ENCODE assay signal across 10 mouse cellular contexts in the genomic region with DNA sequence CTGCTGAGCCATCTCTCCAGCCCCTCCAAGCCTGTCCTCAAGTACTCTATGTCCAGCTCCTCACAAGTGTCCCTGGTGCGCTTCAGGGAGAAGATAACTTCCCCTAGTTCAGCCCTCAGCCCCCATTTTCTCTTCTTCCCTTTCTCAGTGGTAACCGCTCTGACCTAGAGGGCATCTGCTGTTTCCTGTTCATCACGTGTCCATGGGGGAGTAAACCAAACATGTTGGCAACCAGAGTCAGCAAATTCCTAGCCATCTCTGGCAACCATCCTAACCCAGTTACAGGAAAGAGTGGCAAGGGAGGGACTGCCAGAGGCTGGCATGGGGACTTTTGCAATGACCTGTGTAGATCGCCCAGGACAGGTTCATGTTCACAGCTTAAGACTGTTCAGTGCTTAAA. TPM values are rescaled to one million over a fixed set of nuclear protein-coding genes. Genes with fewer than 3 reads are reported as not detected.
A peak's percentile ranks its signal among the peaks of the same experiment; 100 is the strongest.
DNase-seq lines count a peak whose midpoint lies in the region; ATAC-seq and TF ChIP-seq lines count a peak whose summit lies in the region.
"Had no signal": no experiment of that assay in that cellular context is flagged by ENCODE, and none has a peak within 500 bp of the region (broad histone marks: within the 10 kb centered on the region; RNA-seq: fewer than 3 reads in every experiment).

No protein-coding gene starts in this region.

- TF ChIP-seq EP300 in MEL (IDR thresholded peaks at IDR 0.05; ENCODE audit: low read depth in 1 of 2, low read length in 2 of 2), result no peak

- H3K9me3 ChIP-seq in MEL (replicated peaks; ENCODE audit: insufficient read depth, low read length), result no peaks in the 10 kb centered on the region
- H3K9me3 ChIP-seq: liver, embryonic 15.5 days had no signal

- DNase-seq in layer of hippocampus, adult 9-11 months, result peak; percentile 34
- no peak for DNase-seq in layer of hippocampus, postnatal 25 days (ENCODE audit: extremely low spot score in 1 of 2, low spot score in 1 of 2)
- DNase-seq in MEL (ENCODE audit: low read depth, low spot score), result no peak
- no peak for DNase-seq in testis, postnatal 10 days (ENCODE audit: low spot score)
- DNase-seq in right cerebral cortex, postnatal 14 days, result no peak
- DNase-seq: cerebellum, adult 9-10 months had no signal

- H3K9ac ChIP-seq in MEL (ENCODE audit: control insufficient read depth, low read depth, low read length, poor library complexity, severe bottlenecking), result no peak overlapping the region
- H3K9ac ChIP-seq: liver, embryonic 15.5 days had no signal

- no peak overlapping the region for H3K27ac ChIP-seq in MEL (ENCODE audit: control insufficient read depth, low read depth, low read length)
- H3K27ac ChIP-seq: layer of hippocampus, adult 2 months; liver, embryonic 15.5 days had no signal

- no peak for TF ChIP-seq POLR2A in MEL (IDR thresholded peaks at IDR 0.05; ENCODE audit: control insufficient read depth in 1 of 2, insufficient read depth in 1 of 2, low read depth in 1 of 2, low read length in 2 of 2, poor library complexity in 1 of 2)

- TF ChIP-seq RAD21 in MEL (IDR thresholded peaks at IDR 0.05; ENCODE audit: low read depth, low read length), result no peak

- ATAC-seq in common myeloid progenitor, adult 5-6 weeks (replicated peaks; ENCODE audit: low read depth, poor library complexity, severe bottlenecking), result peak; percentile 94
- 0 out of 2 replicates have a peak, but pooled peaks have one; percentile 31 for ATAC-seq in monocyte, adult 5-6 weeks (replicated peaks; ENCODE audit: insufficient number of reproducible peaks, low FRiP score, low TSS enrichment, poor library complexity, severe bottlenecking)

- H3K27me3 ChIP-seq in MEL (ENCODE audit: control insufficient read depth in 1 of 2, insufficient read depth in 2 of 2, low read length in 2 of 2), result no peaks in the 10 kb centered on the region; a peak in 2 of 4 replicates
- H3K27me3 ChIP-seq: liver, embryonic 15.5 days had no signal

- TF ChIP-seq CTCF in MEL (IDR thresholded peaks at IDR 0.05 in 2 of 3, conservative IDR thresholded peaks at IDR 0.05 in 1 of 3; ENCODE audit: control insufficient read depth in 1 of 3, insufficient read depth in 1 of 3, low read depth in 2 of 3, low read length in 3 of 3, poor library complexity in 1 of 3, severe bottlenecking in 1 of 3), result no peak

- H3K79me2 ChIP-seq in MEL (ENCODE audit: control insufficient read depth, insufficient read depth, low read length, poor library complexity), result no peaks in the 10 kb centered on the region

- no peak overlapping the region for H3K4me3 ChIP-seq in MEL (ENCODE audit: control insufficient read depth in 1 of 2, insufficient read depth in 1 of 2, low read depth in 2 of 2, low read length in 2 of 2)
- H3K4me3 ChIP-seq: layer of hippocampus, adult 2 months; liver, embryonic 15.5 days had no signal

- peaks cover 0 to 3% of the 10 kb centered on the region in 2 experiments; a peak in 1 of 4 replicates for H3K4me1 ChIP-seq in MEL (ENCODE audit: control insufficient read depth in 1 of 2, insufficient read depth in 2 of 2, low read length in 2 of 2)

- peaks cover 0 to 5% of the 10 kb centered on the region in 2 experiments; a peak in 2 of 4 replicates for H3K36me3 ChIP-seq in MEL (ENCODE audit: control insufficient read depth in 1 of 2, insufficient read depth in 2 of 2, low read length in 2 of 2)
- H3K36me3 ChIP-seq: liver, embryonic 15.5 days had no signal

TF ChIP-seq in MEL, 35 proteins besides CTCF, POLR2A, EP300 and RAD21:
- TF ChIP-seq USF1 (IDR thresholded peaks at IDR 0.05; ENCODE audit: low read depth, low read length) (peak; percentile 40; the same call in 1 of the 2 replicates), JUND (IDR thresholded peaks at IDR 0.05; ENCODE audit: low read depth, low read length) (no peak), POLR2AphosphoS5 (IDR thresholded peaks at IDR 0.05; ENCODE audit: borderline replicate concordance, low read depth, low read length) (no peak)

RNA-seq across cellular contexts. Expression of a gene that starts 36.0 kb away (rescaled TPM):
- 10 to 100 TPM; 21.5 to 23.0 TPM for total RNA-seq in layer of hippocampus, postnatal 25 days (2021)
- not detected in 2 replicates for total RNA-seq in MEL (2012; rRNA removed)
- not detected for polyA plus RNA-seq in MEL (2012; ENCODE audit: insufficient read depth in 1 of 2, insufficient read length in 2 of 2, low read depth in 1 of 2, low replicate concordance in 2 of 2, missing spikeins in 1 of 2)
- not detected in 2 replicates for total RNA-seq in common myeloid progenitor, adult 5-6 weeks (2017)
- total RNA-seq in monocyte, adult 5-6 weeks (2017), result 5.1 to 21.2 TPM (median 7.0 TPM) in 3 replicates

RNA-seq across cellular contexts. Expression of a gene that starts 58.3 kb away (rescaled TPM):
- total RNA-seq in layer of hippocampus, postnatal 25 days (2021), result 1 to 10 TPM; 2.3 to 3.5 TPM
- 2.1 and 2.2 TPM in 2 replicates for total RNA-seq in MEL (2012; rRNA removed)
- polyA plus RNA-seq in MEL (2012; ENCODE audit: insufficient read depth in 1 of 2, insufficient read length in 2 of 2, low read depth in 1 of 2, low replicate concordance in 2 of 2, missing spikeins in 1 of 2), result 1 to 10 TPM; 1.9 to 2.7 TPM
- 1.3 and 1.4 TPM in 2 replicates for total RNA-seq in common myeloid progenitor, adult 5-6 weeks (2017)
- total RNA-seq in monocyte, adult 5-6 weeks (2017), result 1.0 to 1.8 TPM (median 1.1 TPM) in 3 replicates
